Mouse (Mus musculus) ES-Bruce4 (cell line): Measurements from ENCODE around the gene Tmed3.

ENCODE experiments used
- CTCF ChIP-seq: IDR thresholded peaks from one replicate; pipeline ENCODE4 v1.8.1; 2011; ENCODE audit warnings: low read depth, low read length
- EP300 ChIP-seq: IDR thresholded peaks from 2 replicates; pipeline ENCODE4 v1.6.1; 2011; ENCODE audit warnings: low read depth, low read length; ENCODE audit not compliant: insufficient read depth
- POLR2A ChIP-seq: IDR thresholded peaks from one replicate; pipeline ENCODE4 v1.8.1; 2011; ENCODE audit warnings: low read length; ENCODE audit not compliant: insufficient read depth

DNA sequence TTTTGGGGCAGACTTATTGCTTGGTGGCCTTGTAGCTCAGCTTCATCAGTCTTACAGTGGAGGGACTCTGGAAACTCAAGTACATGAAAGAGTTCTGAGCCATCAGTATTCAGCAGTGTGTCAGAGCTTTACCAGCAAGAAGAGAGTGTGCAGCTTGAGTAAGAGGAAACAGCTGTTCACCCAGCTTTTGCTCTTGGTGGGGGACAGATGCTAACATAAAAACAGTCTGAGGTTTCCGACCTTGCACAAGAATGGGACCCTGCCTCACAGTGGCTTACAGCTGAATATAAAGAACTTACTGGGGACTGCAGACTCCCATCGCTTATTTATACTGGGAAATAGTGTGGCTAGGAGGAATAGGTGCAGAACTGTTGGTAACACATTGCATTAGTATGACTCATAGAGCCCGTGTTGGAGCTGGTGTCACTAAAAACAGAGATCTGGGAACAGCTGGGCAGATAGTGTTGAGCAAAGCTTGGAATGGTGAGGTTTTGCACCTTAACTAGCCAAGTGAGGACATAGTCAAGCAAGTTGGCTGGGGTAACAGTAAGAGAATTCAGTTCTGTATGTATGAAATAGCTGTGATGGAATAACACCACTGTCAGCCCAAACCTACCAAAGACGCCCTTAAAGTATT is 37.4 kb downstream of the Tmed3 start:
- no peak for TF ChIP-seq CTCF
- no peak for TF ChIP-seq POLR2A
- TF ChIP-seq EP300, result no peak
